Mouse (Mus musculus) midbrain, embryonic 14.5 days (tissue): Measurements from ENCODE around the gene Kcnq1. TPM values are rescaled to one million over a fixed set of nuclear protein-coding genes. Genes with fewer than 3 reads are reported as not detected.

Experiments
- ATAC-seq: fragments of 200-750 bp; cut with Nextera tagmentation; 2 replicates; pipeline ENCODE4 v1.8.0; 2017; ENCODE audit warnings: moderate number of reproducible peaks, moderate library complexity; ENCODE audit not compliant: low FRiP score, low TSS enrichment
- DNase-seq: peaks from one replicate; pipeline ENCODE4 v3.0.0-alpha.2; 2015
- H3K27ac ChIP-seq: fragments of 300-500 bp; sonication (generic); replicated peaks from 2 replicates; pipeline ENCODE4 v1.5.1; 2014; ENCODE audit warnings: mild to moderate bottlenecking, low read depth, low read length, moderate library complexity
- H3K27me3 ChIP-seq: fragments of 300-500 bp; sonication (generic); 2 replicates; pipeline ENCODE4 v1.6.1; 2014; ENCODE audit warnings: low read length, control low read depth, mixed read lengths; ENCODE audit not compliant: control insufficient read depth, insufficient read depth
- H3K36me3 ChIP-seq: fragments of 300-500 bp; sonication (generic); 2 replicates; pipeline ENCODE4 v1.6.1; 2014; ENCODE audit warnings: low read length, control low read depth; ENCODE audit not compliant: control insufficient read depth, insufficient read depth
- H3K4me1 ChIP-seq: fragments of 300-500 bp; sonication (generic); 2 replicates; pipeline ENCODE4 v1.6.1; 2014; ENCODE audit warnings: mild to moderate bottlenecking, antibody characterized with exemption, low read length, control low read depth; ENCODE audit not compliant: control insufficient read depth, insufficient read depth
- H3K4me2 ChIP-seq: fragments of 300-500 bp; sonication (generic); 2 replicates; pipeline ENCODE4 v1.6.1; 2014; ENCODE audit warnings: mild to moderate bottlenecking, low read length, moderate library complexity
- H3K4me3 ChIP-seq: fragments of 300-500 bp; sonication (generic); replicated peaks from 2 replicates; pipeline ENCODE4 v1.5.1; 2014; ENCODE audit warnings: low read depth, low read length
- H3K9ac ChIP-seq: fragments of 300-500 bp; sonication (generic); replicated peaks from 2 replicates; pipeline ENCODE4 v1.6.1; 2014; ENCODE audit warnings: mild to moderate bottlenecking, low read length, moderate library complexity
- H3K9me3 ChIP-seq: fragments of 300-500 bp; sonication (generic); 2 replicates; pipeline ENCODE4 v1.6.1; 2016; ENCODE audit warnings: low read length, control low read depth, mixed read lengths; ENCODE audit not compliant: control insufficient read depth
- WGBS: fragments of 180-500 bp; shearing (Covaris S2); extraction: QIAGEN DNeasy Blood & Tissue Kit; methylation state at CpG from one replicate; pipeline ENCODE4 v1.1.7; 2014; 5-methylcytosine and 5-hydroxymethylcytosine counted together
- polyA plus RNA-seq: library from polyadenylated mRNA; unstranded; fragments of >200 nt; fragmentation: Nextera tagmentation; extraction: Ambion mirVana; gene quantifications from 2 replicates; pipeline ENCODE4 v1.2.1, GENCODE M21; 2014

The Kcnq1 gene
- polyA plus RNA-seq, 1 experiment from 2014 or later: 1.2 TPM

GRCm38 (mm10) chr7:143067897-143068296 is 38.3 kb upstream of the Kcnq1 start:
- Histone ChIP-seq H3K27ac (peak overlapping the region; percentile 98), H3K4me3 (peak overlapping the region; percentile 83)

GRCm38 (mm10) chr7:143068316-143068881 is 37.8 kb upstream of the Kcnq1 start:
- peak; percentile 64 for DNase-seq
- Histone ChIP-seq H3K4me2 (peak overlapping the region; percentile 83), H3K27me3 (no peaks in the 10 kb centered on the region), H3K9me3 (no peaks in the 10 kb centered on the region), H3K4me3 (peak overlapping the region; percentile 83), H3K27ac (peak overlapping the region; percentile 98), H3K4me1 (peaks cover 20% of the 10 kb centered on the region), H3K36me3 (peaks cover 38% of the 10 kb centered on the region), H3K9ac (peak overlapping the region; percentile 72)
- peak; percentile 1; the same call in 1 of the 2 replicates for ATAC-seq
- 41% methylated on average over 13 of the region's 13 CpGs for WGBS

More at GRCm38 (mm10) chr7:143067897-143068296, 38.3 kb upstream of the Kcnq1 start:
- DNase-seq (no peak), ATAC-seq (no peak)
- no peaks in the 10 kb centered on the region for H3K27me3 ChIP-seq
- peaks cover 43% of the 10 kb centered on the region for H3K36me3 ChIP-seq
- H3K9me3 ChIP-seq: no peaks in the 10 kb centered on the region
- H3K9ac ChIP-seq: no peak overlapping the region; the same call in 1 of the 2 replicates
- peaks cover 20% of the 10 kb centered on the region for H3K4me1 ChIP-seq
- peak overlapping the region; percentile 83 for H3K4me2 ChIP-seq
- 81% methylated on average over 3 of the region's 3 CpGs for WGBS

- peaks cover 31% of the 10 kb centered on the region for H3K36me3 ChIP-seq
- DNase-seq (peak; percentile 100), ATAC-seq (peak; percentile 96)
- peak within 1 kb of the TSS; percentile 98 for H3K4me2 ChIP-seq
- no peaks in the 10 kb centered on the region for H3K9me3 ChIP-seq
- peak within 1 kb of the TSS; percentile 83 for H3K4me3 ChIP-seq
- peak within 1 kb of the TSS; percentile 90 for H3K9ac ChIP-seq
- WGBS: under 1% methylated on average over 49 of the region's 51 CpGs
- peak within 1 kb of the TSS; percentile 98 for H3K27ac ChIP-seq
- no peaks in the 10 kb centered on the region for H3K27me3 ChIP-seq
- H3K4me1 ChIP-seq: peaks cover 20% of the 10 kb centered on the region
Observed at GRCm38 (mm10) chr7:143068882-143069591, 37.1 kb upstream of the Kcnq1 start, which contains the start of gene Tssc4. Gene Tssc4 (plus strand): TSS chr7:143069249.

GRCm38 (mm10) chr7:143069751-143070400 is 36.3 kb upstream of the Kcnq1 start:
- Histone ChIP-seq H3K4me3 (peak overlapping the region; percentile 83), H3K27me3 (no peaks in the 10 kb centered on the region), H3K27ac (peak overlapping the region; percentile 86), H3K9me3 (no peaks in the 10 kb centered on the region), H3K36me3 (peaks cover 23% of the 10 kb centered on the region), H3K4me2 (peak overlapping the region; percentile 98), H3K9ac (peak overlapping the region; percentile 90), H3K4me1 (peaks cover 20% of the 10 kb centered on the region)
- DNase-seq (no peak), ATAC-seq (no peak)
- 11% methylated on average over 30 of the region's 30 CpGs for WGBS

- H3K4me2 ChIP-seq: peak overlapping the region; percentile 98
- H3K36me3 ChIP-seq: peaks cover 16% of the 10 kb centered on the region
- peak overlapping the region; percentile 90 for H3K9ac ChIP-seq
- no peak overlapping the region for H3K27ac ChIP-seq
- ATAC-seq (no peak), DNase-seq (no peak)
- H3K4me3 ChIP-seq: peak overlapping the region; percentile 83
- no peaks in the 10 kb centered on the region for H3K9me3 ChIP-seq
- H3K27me3 ChIP-seq: no peaks in the 10 kb centered on the region
- 90% methylated on average over 10 of the region's 10 CpGs for WGBS
- H3K4me1 ChIP-seq: peaks cover 20% of the 10 kb centered on the region
Observed at GRCm38 (mm10) chr7:143070506-143071070, 35.6 kb upstream of the Kcnq1 start.

- no peak overlapping the region for H3K4me2 ChIP-seq
- no peak overlapping the region for H3K9ac ChIP-seq
- no peaks in the 10 kb centered on the region for H3K27me3 ChIP-seq
- no peaks in the 10 kb centered on the region for H3K9me3 ChIP-seq
- no peak for DNase-seq
- H3K36me3 ChIP-seq: no peaks in the 10 kb centered on the region
- H3K4me3 ChIP-seq: no peak overlapping the region
- no peak overlapping the region for H3K27ac ChIP-seq
- ATAC-seq: no peak
- WGBS: 90% methylated on average over 5 of the region's 5 CpGs
- H3K4me1 ChIP-seq: peaks cover 20% of the 10 kb centered on the region
Observed at GRCm38 (mm10) chr7:143072605-143073004, 33.6 kb upstream of the Kcnq1 start.

GRCm38 (mm10) chr7:143073086-143073485 is 33.1 kb upstream of the Kcnq1 start:
- 81% methylated on average over 1 of the region's 1 CpGs for WGBS
- no peaks in the 10 kb centered on the region for H3K27me3 ChIP-seq
- no peaks in the 10 kb centered on the region for H3K9me3 ChIP-seq
- ATAC-seq (no peak), DNase-seq (peak; percentile 65)
- H3K36me3 ChIP-seq: no peaks in the 10 kb centered on the region
- H3K4me3 ChIP-seq: no peak overlapping the region
- peaks cover 16% of the 10 kb centered on the region for H3K4me1 ChIP-seq
- H3K9ac ChIP-seq: no peak overlapping the region
- no peak overlapping the region for H3K4me2 ChIP-seq
- H3K27ac ChIP-seq: no peak overlapping the region

- H3K4me3 ChIP-seq: no peak overlapping the region
- peaks cover 4% of the 10 kb centered on the region; the same call in 1 of the 2 replicates for H3K4me1 ChIP-seq
- ATAC-seq: no peak
- no peaks in the 10 kb centered on the region for H3K9me3 ChIP-seq
- H3K4me2 ChIP-seq: no peak overlapping the region
- no peak for DNase-seq
- WGBS: 86% methylated on average over 5 of the region's 5 CpGs
- no peaks in the 10 kb centered on the region for H3K27me3 ChIP-seq
- H3K9ac ChIP-seq: no peak overlapping the region
- H3K27ac ChIP-seq: no peak overlapping the region
- H3K36me3 ChIP-seq: no peaks in the 10 kb centered on the region
Observed at GRCm38 (mm10) chr7:143075394-143075793, 30.8 kb upstream of the Kcnq1 start.
